Comparison of ENCODE assay signal across 15 mouse cellular contexts in the genomic region with DNA sequence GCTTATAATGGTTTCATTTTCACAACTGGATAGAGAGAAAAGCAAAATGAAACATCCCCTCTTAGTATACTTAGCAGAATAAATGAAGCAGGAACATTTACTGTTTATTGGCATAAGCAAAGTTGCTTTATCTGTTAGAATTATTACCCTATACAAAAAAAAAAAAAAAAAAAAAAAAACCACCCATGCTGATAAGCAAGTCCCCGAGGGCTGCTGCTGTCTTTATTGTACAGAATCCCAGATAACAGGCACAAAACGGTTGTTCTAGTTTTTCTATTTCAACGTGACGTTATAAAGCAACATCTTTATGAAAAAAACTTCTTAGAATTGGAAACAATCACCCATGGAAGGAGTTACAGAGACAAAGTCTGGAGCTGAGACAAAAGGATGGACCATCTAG.
"Had no signal": no experiment of that assay in that cellular context is flagged by ENCODE, and none has a peak within 500 bp of the region (broad histone marks: within the 10 kb centered on the region; RNA-seq: fewer than 3 reads in every experiment).

No protein-coding gene starts in this region.

- DNase-seq: kidney, adult 2 months; kidney, postnatal 14 days; lung, embryonic 14.5 days; lung, postnatal 10 days; lung, postnatal 4 days; right cerebral cortex, adult 18-20 months; right cerebral cortex, postnatal 25 days; thymus, postnatal 36 days had no signal

- H3K27ac ChIP-seq: kidney, embryonic 15.5 days; left cerebral cortex, adult 2 months; limb, embryonic 15.5 days; midbrain, embryonic 12.5 days had no signal

- H3K27me3 ChIP-seq: kidney, embryonic 15.5 days; limb, embryonic 15.5 days; megakaryocyte, embryonic 14.5 days; midbrain, embryonic 12.5 days had no signal

- H3K36me3 ChIP-seq: kidney, embryonic 15.5 days; limb, embryonic 15.5 days; midbrain, embryonic 12.5 days had no signal

- H3K9ac ChIP-seq: kidney, embryonic 15.5 days; limb, embryonic 15.5 days; lung, embryonic 14.5 days; midbrain, embryonic 12.5 days had no signal

- H3K9me3 ChIP-seq: kidney, embryonic 15.5 days; limb, embryonic 15.5 days; megakaryocyte, embryonic 14.5 days; midbrain, embryonic 12.5 days had no signal

- H3K4me3 ChIP-seq: kidney, embryonic 15.5 days; left cerebral cortex, adult 2 months; limb, embryonic 15.5 days; midbrain, embryonic 12.5 days had no signal

- H3K4me1 ChIP-seq: midbrain, embryonic 12.5 days had no signal

- ATAC-seq: intestine, embryonic 16.5 days; midbrain, embryonic 16.5 days had no signal

- H3K4me2 ChIP-seq: kidney, embryonic 15.5 days; limb, embryonic 15.5 days; lung, embryonic 14.5 days; midbrain, embryonic 12.5 days had no signal
